ENCODE assay signal across 8 mouse cellular contexts in the genomic region with DNA sequence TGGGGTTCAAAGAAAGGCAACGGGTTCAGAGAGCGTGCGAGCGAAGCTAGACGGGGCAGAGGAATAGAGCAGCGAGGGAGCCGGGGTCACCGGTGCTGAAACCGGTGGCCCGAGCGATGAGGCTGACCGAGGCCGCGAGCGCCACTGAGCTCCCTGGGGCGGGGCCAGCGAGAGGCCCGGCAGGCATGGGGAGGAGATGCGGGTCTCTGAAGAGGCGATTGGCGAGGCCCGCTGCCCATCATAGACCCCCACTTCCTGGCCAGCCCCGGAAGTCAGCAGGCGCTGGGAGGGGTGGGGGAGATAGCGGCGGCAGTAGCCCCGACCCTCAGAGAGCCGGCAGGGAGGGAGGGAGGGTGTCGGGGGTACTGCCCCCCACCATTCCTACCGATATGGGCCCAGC. TPM values are rescaled to one million over a fixed set of nuclear protein-coding genes. Genes with fewer than 3 reads are reported as not detected.
DNase-seq lines count a peak whose midpoint lies in the region; ATAC-seq and TF ChIP-seq lines count a peak whose summit lies in the region.

No protein-coding gene starts in this region.

- TF ChIP-seq EP300 in ES-Bruce4 (IDR thresholded peaks at IDR 0.05; ENCODE audit: insufficient read depth, low read depth, low read length), result no peak
- no peak for TF ChIP-seq EP300 in liver, postnatal 0 days (IDR thresholded peaks at IDR 0.05; ENCODE audit: low read depth)

- peak overlapping the region; percentile 12 for H3K27ac ChIP-seq in ES-Bruce4 (ENCODE audit: insufficient read depth, low read length)
- H3K27ac ChIP-seq in forebrain, embryonic 13.5 days, result peak overlapping the region; percentile 91
- peak overlapping the region; percentile 96 for H3K27ac ChIP-seq in liver, postnatal 0 days (ENCODE audit: low read depth)
- H3K27ac ChIP-seq in neural tube, embryonic 13.5 days (replicated peaks), result peak overlapping the region; percentile 93

- H3K4me2 ChIP-seq in forebrain, embryonic 13.5 days, result peak overlapping the region; percentile 99
- H3K4me2 ChIP-seq in liver, postnatal 0 days (ENCODE audit: low read depth, low read length), result peak overlapping the region; percentile 92
- peak overlapping the region; percentile 99 for H3K4me2 ChIP-seq in neural tube, embryonic 13.5 days

- 0 out of 2 replicates have a peak, but pooled peaks cover under 1% of the 10 kb centered on the region for H3K36me3 ChIP-seq in ES-Bruce4 (ENCODE audit: control insufficient read depth, insufficient read depth, low read length, poor library complexity, severe bottlenecking)
- H3K36me3 ChIP-seq in forebrain, embryonic 13.5 days (ENCODE audit: poor library complexity, severe bottlenecking), result peaks cover 25% of the 10 kb centered on the region
- peaks cover 13% of the 10 kb centered on the region for H3K36me3 ChIP-seq in liver, postnatal 0 days (replicated peaks; ENCODE audit: insufficient read depth, low read length)
- peaks cover 21% of the 10 kb centered on the region for H3K36me3 ChIP-seq in neural tube, embryonic 13.5 days

- peak; percentile 92 for TF ChIP-seq POLR2A in ES-Bruce4 (IDR thresholded peaks at IDR 0.05; ENCODE audit: insufficient read depth, low read length)

- H3K27me3 ChIP-seq in ES-Bruce4 (ENCODE audit: control insufficient read depth, insufficient read depth, low read length, poor library complexity, severe bottlenecking), result no peaks in the 10 kb centered on the region
- no peaks in the 10 kb centered on the region for H3K27me3 ChIP-seq in forebrain, embryonic 13.5 days
- no peaks in the 10 kb centered on the region for H3K27me3 ChIP-seq in liver, postnatal 0 days (ENCODE audit: insufficient read depth, low read length)
- no peaks in the 10 kb centered on the region for H3K27me3 ChIP-seq in neural tube, embryonic 13.5 days

- peak overlapping the region; percentile 97 for H3K4me3 ChIP-seq in ES-Bruce4 (ENCODE audit: low read depth, low read length)
- H3K4me3 ChIP-seq in forebrain, embryonic 13.5 days, result peak overlapping the region; percentile 93
- H3K4me3 ChIP-seq in liver, postnatal 0 days (ENCODE audit: low read depth, low read length), result peak overlapping the region; percentile 77
- H3K4me3 ChIP-seq in neural tube, embryonic 13.5 days, result peak overlapping the region; percentile 78

- WGBS in forebrain, embryonic 13.5 days, result under 1% methylated on average over 27 of the region's 30 CpGs
- WGBS in liver, postnatal 0 days (ENCODE audit: insufficient replicate concordance), result under 1% methylated on average over 19 of the region's 30 CpGs
- WGBS in neural tube, embryonic 13.5 days, result under 1% methylated on average over 28 of the region's 30 CpGs

- peak overlapping the region; percentile 81 for H3K9ac ChIP-seq in ES-Bruce4 (ENCODE audit: low read depth, poor library complexity, severe bottlenecking)
- H3K9ac ChIP-seq in forebrain, embryonic 13.5 days, result peak overlapping the region; percentile 96
- H3K9ac ChIP-seq in liver, postnatal 0 days (replicated peaks), result peak overlapping the region; percentile 86
- H3K9ac ChIP-seq in neural tube, embryonic 13.5 days, result peak overlapping the region; percentile 99

- DNase-seq in heart, postnatal 10 days, result peak; percentile 98
- DNase-seq in layer of hippocampus, adult 11-12 months (ENCODE audit: low spot score), result peak; percentile 98
- peak; percentile 94 for DNase-seq in liver, postnatal 0 days
- DNase-seq in telencephalon, adult 2 months (ENCODE audit: low read depth, low spot score), result peak; percentile 93

- no peak for TF ChIP-seq CTCF in ES-Bruce4 (IDR thresholded peaks at IDR 0.05; ENCODE audit: low read depth, low read length)
- TF ChIP-seq CTCF in liver, postnatal 0 days (IDR thresholded peaks at IDR 0.05; ENCODE audit: low read depth), result no peak

- no peaks in the 10 kb centered on the region for H3K9me3 ChIP-seq in ES-Bruce4 (replicated peaks; ENCODE audit: control insufficient read depth, insufficient read depth, low read length, poor library complexity, severe bottlenecking)
- no peaks in the 10 kb centered on the region for H3K9me3 ChIP-seq in forebrain, embryonic 13.5 days (replicated peaks)
- no peaks in the 10 kb centered on the region for H3K9me3 ChIP-seq in liver, postnatal 0 days (ENCODE audit: low read length)
- H3K9me3 ChIP-seq in neural tube, embryonic 13.5 days, result no peaks in the 10 kb centered on the region

- peaks cover 3% of the 10 kb centered on the region for H3K4me1 ChIP-seq in ES-Bruce4 (ENCODE audit: control insufficient read depth, insufficient read depth, low read length)
- peaks cover 51% of the 10 kb centered on the region for H3K4me1 ChIP-seq in forebrain, embryonic 13.5 days
- peaks cover 49% of the 10 kb centered on the region for H3K4me1 ChIP-seq in liver, postnatal 0 days (ENCODE audit: insufficient read depth)
- peaks cover 56% of the 10 kb centered on the region for H3K4me1 ChIP-seq in neural tube, embryonic 13.5 days (replicated peaks)

- ATAC-seq in cerebellum, adult (ENCODE audit: insufficient number of reproducible peaks, low FRiP score, low TSS enrichment), result peak; percentile 39; the same call in 1 of the 2 replicates
- ATAC-seq in forebrain, embryonic 13.5 days, result peak; percentile 54
- ATAC-seq in liver, postnatal 0 days, result peak; percentile 15
- ATAC-seq in neural tube, embryonic 13.5 days (ENCODE audit: low read depth), result peak; percentile 34

- intact Hi-C loops in heart, postnatal 10 days (cut with DNase I), result loop anchor here (10.0 kb wide), 1 partner anchor 481 kb away; the partner anchor contains the start of gene Brd2

RNA-seq across cellular contexts. Expression of gene Agpat1, which starts 1.5 kb away (rescaled TPM):
- 66.8 and 81.7 TPM in 2 replicates for polyA plus RNA-seq in ES-Bruce4 (2011; ENCODE audit: insufficient read depth, insufficient read length, low read depth, missing spikeins)
- polyA plus RNA-seq in forebrain, embryonic 13.5 days (2015; fragmentation: Nextera tagmentation; extraction: Ambion mirVana), result 74.4 and 77.6 TPM in 2 replicates
- total RNA-seq in heart, postnatal 10 days (2021), result 10 to 100 TPM; 54.4 to 56.5 TPM
- 9.9 and 11.1 TPM in 2 replicates for polyA plus RNA-seq in liver, postnatal 0 days (2015; fragmentation: Nextera tagmentation; extraction: Ambion mirVana)
- 89.5 and 99.6 TPM in 2 replicates for polyA plus RNA-seq in neural tube, embryonic 13.5 days (2015; fragmentation: Nextera tagmentation; extraction: Ambion mirVana)

RNA-seq across cellular contexts. Expression of gene Rnf5, which starts 2.1 kb away (rescaled TPM):
- polyA plus RNA-seq in ES-Bruce4 (2011; ENCODE audit: insufficient read depth, insufficient read length, low read depth, missing spikeins), result 74.3 and 75.9 TPM in 2 replicates
- 302 TPM in 2 replicates for polyA plus RNA-seq in forebrain, embryonic 13.5 days (2015; fragmentation: Nextera tagmentation; extraction: Ambion mirVana)
- 10 to 100 TPM; 37.0 to 39.2 TPM for total RNA-seq in heart, postnatal 10 days (2021)
- 78.4 and 80.0 TPM in 2 replicates for polyA plus RNA-seq in liver, postnatal 0 days (2015; fragmentation: Nextera tagmentation; extraction: Ambion mirVana)
- 260 and 270 TPM in 2 replicates for polyA plus RNA-seq in neural tube, embryonic 13.5 days (2015; fragmentation: Nextera tagmentation; extraction: Ambion mirVana)

RNA-seq across cellular contexts. Expression of gene Ager, which starts 7.9 kb away (rescaled TPM):
- polyA plus RNA-seq in ES-Bruce4 (2011; ENCODE audit: insufficient read depth, insufficient read length, low read depth, missing spikeins), result 1.4 and 2.5 TPM in 2 replicates
- 2.3 and 2.5 TPM in 2 replicates for polyA plus RNA-seq in forebrain, embryonic 13.5 days (2015; fragmentation: Nextera tagmentation; extraction: Ambion mirVana)
- 1 to 10 TPM; 1.1 to 1.6 TPM for total RNA-seq in heart, postnatal 10 days (2021)
- 1.4 and 1.9 TPM in 2 replicates for polyA plus RNA-seq in liver, postnatal 0 days (2015; fragmentation: Nextera tagmentation; extraction: Ambion mirVana)
- polyA plus RNA-seq in neural tube, embryonic 13.5 days (2015; fragmentation: Nextera tagmentation; extraction: Ambion mirVana), result 2.0 and 2.2 TPM in 2 replicates

RNA-seq across cellular contexts. Expression of gene Egfl8, which starts 10.2 kb away (rescaled TPM):
- 0.85 and 1.1 TPM in 2 replicates for polyA plus RNA-seq in ES-Bruce4 (2011; ENCODE audit: insufficient read depth, insufficient read length, low read depth, missing spikeins)
- 4.7 and 5.9 TPM in 2 replicates for polyA plus RNA-seq in forebrain, embryonic 13.5 days (2015; fragmentation: Nextera tagmentation; extraction: Ambion mirVana)
- 1 to 10 TPM; 2.1 to 3.5 TPM for total RNA-seq in heart, postnatal 10 days (2021)
- 0.46 and 0.66 TPM in 2 replicates for polyA plus RNA-seq in liver, postnatal 0 days (2015; fragmentation: Nextera tagmentation; extraction: Ambion mirVana)
- 21.8 and 28.4 TPM in 2 replicates for polyA plus RNA-seq in neural tube, embryonic 13.5 days (2015; fragmentation: Nextera tagmentation; extraction: Ambion mirVana)

RNA-seq across cellular contexts. Expression of gene Pbx2, which starts 14.5 kb away (rescaled TPM):
- polyA plus RNA-seq in ES-Bruce4 (2011; ENCODE audit: insufficient read depth, insufficient read length, low read depth, missing spikeins), result 66.1 and 73.0 TPM in 2 replicates
- polyA plus RNA-seq in forebrain, embryonic 13.5 days (2015; fragmentation: Nextera tagmentation; extraction: Ambion mirVana), result 10.2 and 10.5 TPM in 2 replicates
- 10 to 100 TPM; 26.1 to 30.4 TPM for total RNA-seq in heart, postnatal 10 days (2021)
- polyA plus RNA-seq in liver, postnatal 0 days (2015; fragmentation: Nextera tagmentation; extraction: Ambion mirVana), result 3.6 and 4.9 TPM in 2 replicates
- 9.2 and 10.2 TPM in 2 replicates for polyA plus RNA-seq in neural tube, embryonic 13.5 days (2015; fragmentation: Nextera tagmentation; extraction: Ambion mirVana)

Comparison
In these comparisons a context has a peak if more than half of its experiments do, and no peak if none do; other contexts are left out.
1. Peak in every context shown above with its lines: DNase-seq, ATAC-seq, H3K4me3 ChIP-seq and H3K27ac ChIP-seq.
2. H3K27ac ChIP-seq: peak in every context shown above with its lines; median percentile 96 in liver, postnatal 0 days; 93 in neural tube, embryonic 13.5 days; 91 in forebrain, embryonic 13.5 days; 12 in ES-Bruce4.